Mouse (Mus musculus) splenic B cell, adult 2 months (primary cell): ENCODE results near the gene Slc25a22.

Experiments used
- DNase-seq: peaks from one replicate; pipeline ENCODE4 v3.0.0-alpha.2; 2011; ENCODE audit warnings: low read depth, low spot score
- H3K27me3 ChIP-seq: 2 replicates; pipeline ENCODE4 v1.6.1; 2012; ENCODE audit warnings: mild to moderate bottlenecking, low read length, moderate library complexity, mixed read lengths; ENCODE audit not compliant: control insufficient read depth, poor library complexity, insufficient read depth, severe bottlenecking
- H3K36me3 ChIP-seq: 2 replicates; pipeline ENCODE4 v1.6.1; 2012; ENCODE audit warnings: mild to moderate bottlenecking, low read length, moderate library complexity, mixed read lengths; ENCODE audit not compliant: control insufficient read depth, poor library complexity, insufficient read depth, severe bottlenecking

Gene Slc25a22

GRCm38 (mm10) chr7:141438201-141438968 lies 693 bp upstream of the Slc25a22 start:
- no peak for DNase-seq
- Histone ChIP-seq H3K27me3 (no peaks in the 10 kb centered on the region), H3K36me3 (no peaks in the 10 kb centered on the region; the same call in 1 of the 2 replicates)

- peaks cover 5% of the 10 kb centered on the region for H3K36me3 ChIP-seq
Observed at GRCm38 (mm10) chr7:141436523-141436892, 1.2 kb downstream of the Slc25a22 start.

GRCm38 (mm10) chr7:141435856-141436522 lies 1.7 kb downstream of the Slc25a22 start:
- no peak for DNase-seq
- no peaks in the 10 kb centered on the region for H3K27me3 ChIP-seq
- peaks cover 5% of the 10 kb centered on the region for H3K36me3 ChIP-seq

More at GRCm38 (mm10) chr7:141436523-141436892, 1.2 kb downstream of the Slc25a22 start:
- DNase-seq: no peak
- H3K27me3 ChIP-seq: no peaks in the 10 kb centered on the region

- DNase-seq: peak; percentile 76
- Histone ChIP-seq H3K27me3 (no peaks in the 10 kb centered on the region), H3K36me3 (peaks cover 5% of the 10 kb centered on the region)
Observed at GRCm38 (mm10) chr7:141435129-141435855, 2.4 kb downstream of the Slc25a22 start.

- peaks cover 5% of the 10 kb centered on the region for H3K36me3 ChIP-seq
- no peaks in the 10 kb centered on the region for H3K27me3 ChIP-seq
- DNase-seq: peak; percentile 52
Observed at GRCm38 (mm10) chr7:141434464-141434863, 3.2 kb downstream of the Slc25a22 start.

GRCm38 (mm10) chr7:141433517-141434400 lies 3.9 kb downstream of the Slc25a22 start:
- peaks cover 5% of the 10 kb centered on the region for H3K36me3 ChIP-seq
- H3K27me3 ChIP-seq: no peaks in the 10 kb centered on the region
- no peak for DNase-seq

- no peak for DNase-seq
- H3K27me3 ChIP-seq: no peaks in the 10 kb centered on the region
- peaks cover 5% of the 10 kb centered on the region for H3K36me3 ChIP-seq
Observed at GRCm38 (mm10) chr7:141432741-141433516, 4.8 kb downstream of the Slc25a22 start.

- Histone ChIP-seq H3K27me3 (no peaks in the 10 kb centered on the region), H3K36me3 (peaks cover 5% of the 10 kb centered on the region)
- no peak for DNase-seq
Observed at GRCm38 (mm10) chr7:141432186-141432611, 5.5 kb downstream of the Slc25a22 start.

GRCm38 (mm10) chr7:141431434-141432185 lies 6.1 kb downstream of the Slc25a22 start:
- H3K36me3 ChIP-seq: peaks cover 5% of the 10 kb centered on the region
- no peaks in the 10 kb centered on the region for H3K27me3 ChIP-seq
- no peak for DNase-seq

GRCm38 (mm10) chr7:141430585-141431240 lies 7.0 kb downstream of the Slc25a22 start:
- no peak for DNase-seq
- Histone ChIP-seq H3K27me3 (no peaks in the 10 kb centered on the region), H3K36me3 (peaks cover 5% of the 10 kb centered on the region)

- Histone ChIP-seq H3K36me3 (peaks cover 5% of the 10 kb centered on the region), H3K27me3 (no peaks in the 10 kb centered on the region)
- DNase-seq: no peak
Observed at GRCm38 (mm10) chr7:141429840-141430584, 7.7 kb downstream of the Slc25a22 start.

GRCm38 (mm10) chr7:141429310-141429709 lies 8.4 kb downstream of the Slc25a22 start, which contains the start of gene Cend1:
Gene Cend1, minus strand, starts transcription at chr7:141429491.
- H3K27me3 ChIP-seq: no peaks in the 10 kb centered on the region
- no peak for DNase-seq
- peaks cover 5% of the 10 kb centered on the region for H3K36me3 ChIP-seq
